Mouse (Mus musculus) cerebellum, adult 18-20 months (tissue): ENCODE measurements at regions not wholly inside any gene's neighbourhood (a gene's known extent, or its start where the extent isn't known, plus 50 kb on each side); places are given as distances from the start of the nearest gene placed in this dataset.
A peak's percentile ranks its signal among the peaks of the same experiment; 100 is the strongest.

Experiments
- DNase-seq, 2 experiments: peaks; one replicate each; pipeline ENCODE4 v3.0.0; 2021

- DNase-seq: no peak
Observed at GRCm38 (mm10) chr8:115425360-115425759, 282.2 kb downstream of the Maf start.

- DNase-seq: no peak
Observed at GRCm38 (mm10) chr8:115423682-115424081, 283.9 kb downstream of the Maf start.

GRCm38 (mm10) chr8:115423056-115423455 lies 284.5 kb downstream of the Maf start:
- DNase-seq: no peak

- DNase-seq: no peak
Observed at GRCm38 (mm10) chr8:115420536-115420935, 287.1 kb downstream of the Maf start.

GRCm38 (mm10) chr8:115420131-115420530 lies 287.5 kb downstream of the Maf start:
- DNase-seq: no peak

GRCm38 (mm10) chr8:115418056-115418455 lies 289.5 kb downstream of the Maf start:
- no peak for DNase-seq

GRCm38 (mm10) chr8:115414061-115414473 lies 293.5 kb downstream of the Maf start:
- DNase-seq: no peak

- peak in 1 of 2 experiments; percentile 33 for DNase-seq
Observed at GRCm38 (mm10) chr8:115411756-115412155, 295.8 kb downstream of the Maf start.

- no peak for DNase-seq
Observed at GRCm38 (mm10) chr8:115411061-115411460, 296.5 kb downstream of the Maf start.

GRCm38 (mm10) chr8:115410191-115410590 lies 297.4 kb downstream of the Maf start:
- no peak for DNase-seq

- no peak for DNase-seq
Observed at GRCm38 (mm10) chr8:115407535-115407934, 300.1 kb downstream of the Maf start.

GRCm38 (mm10) chr8:115403601-115404000 lies 304.0 kb downstream of the Maf start:
- no peak for DNase-seq

GRCm38 (mm10) chr8:115402471-115403197 lies 305.0 kb downstream of the Maf start:
- DNase-seq: peak; percentile 52 to 57
